Mouse (Mus musculus): Measurements from ENCODE around the gene Slc38a3. TPM values are rescaled to one million over a fixed set of nuclear protein-coding genes. Genes with fewer than 3 reads are reported as not detected.
A peak's percentile ranks its signal among the peaks of the same experiment; 100 is the strongest.

Gene Slc38a3
- polyA plus RNA-seq, 1 experiment: not detected

DNA sequence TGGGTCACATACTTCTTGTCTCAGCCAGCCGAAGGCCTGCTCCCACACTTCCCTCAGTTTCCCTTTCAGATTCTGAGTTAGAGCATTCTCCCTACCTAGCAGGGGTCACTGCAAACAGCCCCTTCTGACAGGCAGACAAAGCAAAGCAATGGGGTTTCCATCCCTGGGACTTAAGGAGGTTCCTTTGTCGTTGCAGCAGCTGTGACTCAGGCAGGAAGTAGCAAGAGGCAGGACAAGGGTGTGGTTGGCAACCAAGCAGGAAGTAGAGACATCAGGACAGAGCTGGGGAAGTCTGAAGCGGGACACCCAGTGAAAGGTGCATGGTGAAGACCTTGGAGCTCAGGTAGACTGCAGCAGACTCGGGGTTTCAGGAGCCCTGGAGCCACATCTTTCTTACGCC is 44.8 kb downstream of the Slc38a3 start:
- peaks cover 50% of the 10 kb centered on the region for H3K4me1 ChIP-seq (ENCODE audit: control insufficient read depth, insufficient read depth, low read length)
- TF ChIP-seq POLR2A (IDR thresholded peaks at IDR 0.05; ENCODE audit: insufficient read depth, low read depth, low read length) (no peak), CTCF (IDR thresholded peaks at IDR 0.05; ENCODE audit: insufficient read depth, low read depth, low read length) (no peak)
- WGBS: 65% methylated on average over 5 of the region's 5 CpGs

DNA sequence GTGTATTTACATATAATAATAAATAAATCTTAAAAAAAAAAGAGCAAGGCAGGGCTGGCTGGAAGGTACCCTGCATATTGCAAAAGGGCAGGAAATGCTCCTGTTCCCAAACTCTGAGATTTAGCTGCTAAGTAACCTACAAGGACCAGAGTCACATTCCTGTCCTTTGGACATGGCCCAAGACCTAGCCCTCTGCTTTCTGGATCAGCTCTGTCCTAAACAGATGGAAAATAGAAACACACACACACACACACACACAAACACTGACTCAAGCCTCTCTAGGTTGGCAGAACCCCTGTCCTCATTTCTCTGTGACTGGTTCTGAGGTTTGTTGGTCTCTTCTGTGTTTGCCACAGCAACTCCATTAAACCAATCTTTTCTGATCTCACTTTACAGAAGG is 48.4 kb downstream of the Slc38a3 start:
- Histone ChIP-seq H3K4me1 (ENCODE audit: control insufficient read depth, insufficient read depth, low read length) (peaks cover 26% of the 10 kb centered on the region), H3K27ac (ENCODE audit: insufficient read depth, low read depth, low read length) (no peak overlapping the region), H3K4me3 (ENCODE audit: insufficient read depth, low read depth, low read length) (no peak overlapping the region)
- no peak for TF ChIP-seq POLR2A (IDR thresholded peaks at IDR 0.05; ENCODE audit: insufficient read depth, low read depth, low read length)
- TF ChIP-seq CTCF (IDR thresholded peaks at IDR 0.05; ENCODE audit: insufficient read depth, low read depth, low read length): no peak

More for the DNA sequence above, 44.8 kb downstream of the Slc38a3 start:
- Histone ChIP-seq H3K4me3 (ENCODE audit: insufficient read depth, low read depth, low read length) (no peak overlapping the region), H3K27ac (ENCODE audit: insufficient read depth, low read depth, low read length) (peak overlapping the region; percentile 34; the same call in 1 of the 2 replicates)

DNA sequence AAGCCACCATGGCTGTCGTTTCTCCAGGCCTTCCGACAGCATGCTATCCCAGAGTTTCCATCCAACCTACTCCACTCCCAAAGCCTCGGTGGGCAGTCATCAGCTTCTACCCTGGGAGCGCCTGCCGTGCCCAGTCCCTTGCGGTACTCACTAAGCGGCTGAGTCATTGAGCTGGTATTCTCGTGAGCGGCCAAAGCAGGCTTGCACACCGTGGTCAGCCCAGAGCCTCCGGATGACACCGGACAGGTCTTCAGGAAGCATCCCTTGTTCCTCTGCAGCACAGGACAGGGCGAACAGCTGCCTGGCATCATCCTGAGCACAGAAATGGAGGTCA is 49.8 kb downstream of the Slc38a3 start:
- 66% methylated on average over 13 of the region's 13 CpGs for WGBS
- Histone ChIP-seq H3K27ac (ENCODE audit: insufficient read depth, low read depth, low read length) (no peak overlapping the region), H3K4me1 (ENCODE audit: control insufficient read depth, insufficient read depth, low read length) (peaks cover 17% of the 10 kb centered on the region), H3K4me3 (ENCODE audit: insufficient read depth, low read depth, low read length) (no peak overlapping the region)
- no peak for TF ChIP-seq CTCF (IDR thresholded peaks at IDR 0.05; ENCODE audit: insufficient read depth, low read depth, low read length)
- TF ChIP-seq POLR2A (IDR thresholded peaks at IDR 0.05; ENCODE audit: insufficient read depth, low read depth, low read length): no peak

DNA sequence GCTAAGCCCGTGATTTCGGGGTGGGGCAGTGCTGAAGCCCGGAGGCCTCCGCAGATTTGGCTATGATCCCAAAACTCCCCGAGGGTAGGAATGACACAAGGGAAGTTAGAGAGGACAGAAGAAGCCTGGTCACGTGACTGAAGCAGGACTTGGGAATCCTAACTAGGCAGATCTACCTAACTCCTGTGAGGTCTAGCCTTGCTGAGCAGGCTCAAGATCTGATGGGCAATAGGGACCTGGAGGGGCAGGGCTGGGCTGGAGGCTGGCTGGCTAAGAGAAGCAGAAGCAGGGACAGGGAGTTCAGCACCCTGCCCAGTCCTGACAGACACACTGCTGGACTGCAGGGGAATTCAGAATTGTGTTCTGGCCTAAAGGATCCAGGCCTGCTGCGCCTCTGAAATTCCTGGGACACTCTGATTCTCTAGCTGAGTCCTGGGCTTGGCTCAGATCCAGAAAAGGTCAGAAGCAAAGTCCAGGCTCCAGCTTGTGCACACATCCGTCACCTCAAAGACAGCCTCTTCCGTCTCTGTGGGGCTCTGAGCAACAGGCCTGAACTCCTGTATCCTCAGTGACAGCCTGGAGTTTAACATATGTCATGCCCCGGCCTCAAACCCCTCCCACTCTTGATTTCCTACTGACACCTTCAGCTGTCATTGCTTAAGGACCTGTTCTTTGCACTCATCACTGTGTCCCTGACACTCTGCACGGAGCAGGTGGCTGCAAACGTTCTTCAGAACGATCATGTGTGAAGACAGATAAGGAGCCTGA is 50.4 kb downstream of the Slc38a3 start:
- Histone ChIP-seq H3K27ac (ENCODE audit: insufficient read depth, low read depth, low read length) (peak overlapping the region; percentile 41; the same call in 1 of the 2 replicates), H3K4me3 (ENCODE audit: insufficient read depth, low read depth, low read length) (no peak overlapping the region), H3K4me1 (ENCODE audit: control insufficient read depth, insufficient read depth, low read length) (peaks cover 12% of the 10 kb centered on the region; the same call in 1 of the 2 replicates)
- WGBS: 43% methylated on average over 13 of the region's 13 CpGs
- TF ChIP-seq POLR2A (IDR thresholded peaks at IDR 0.05; ENCODE audit: insufficient read depth, low read depth, low read length) (no peak), CTCF (IDR thresholded peaks at IDR 0.05; ENCODE audit: insufficient read depth, low read depth, low read length) (no peak)

DNA sequence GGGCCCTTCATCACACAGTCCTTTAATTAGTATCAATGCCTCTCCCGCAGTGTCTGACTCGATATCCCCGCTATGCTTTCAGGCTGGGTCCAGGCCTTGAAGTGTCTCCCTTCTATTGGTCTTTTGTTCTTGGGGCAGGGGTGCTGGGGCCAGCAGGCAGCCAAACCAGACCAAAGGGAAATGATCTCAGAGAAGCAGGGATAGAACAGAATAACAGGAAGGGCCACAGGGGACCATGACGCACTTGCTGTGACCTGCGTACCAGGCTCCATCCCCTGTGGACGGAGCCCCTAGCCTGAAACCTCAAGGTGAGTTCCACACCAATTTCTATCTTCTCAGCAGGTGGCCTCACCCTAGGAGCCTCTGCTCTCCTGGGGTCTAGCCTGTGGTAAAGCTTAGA is 51.2 kb downstream of the Slc38a3 start:
- Histone ChIP-seq H3K4me3 (ENCODE audit: insufficient read depth, low read depth, low read length) (no peak overlapping the region), H3K4me1 (ENCODE audit: control insufficient read depth, insufficient read depth, low read length) (peaks cover 12% of the 10 kb centered on the region; the same call in 1 of the 2 replicates), H3K27ac (ENCODE audit: insufficient read depth, low read depth, low read length) (peak overlapping the region; percentile 27; the same call in 1 of the 2 replicates)
- TF ChIP-seq POLR2A (IDR thresholded peaks at IDR 0.05; ENCODE audit: insufficient read depth, low read depth, low read length) (no peak), CTCF (IDR thresholded peaks at IDR 0.05; ENCODE audit: insufficient read depth, low read depth, low read length) (no peak)
- 79% methylated on average over 6 of the region's 6 CpGs for WGBS

DNA sequence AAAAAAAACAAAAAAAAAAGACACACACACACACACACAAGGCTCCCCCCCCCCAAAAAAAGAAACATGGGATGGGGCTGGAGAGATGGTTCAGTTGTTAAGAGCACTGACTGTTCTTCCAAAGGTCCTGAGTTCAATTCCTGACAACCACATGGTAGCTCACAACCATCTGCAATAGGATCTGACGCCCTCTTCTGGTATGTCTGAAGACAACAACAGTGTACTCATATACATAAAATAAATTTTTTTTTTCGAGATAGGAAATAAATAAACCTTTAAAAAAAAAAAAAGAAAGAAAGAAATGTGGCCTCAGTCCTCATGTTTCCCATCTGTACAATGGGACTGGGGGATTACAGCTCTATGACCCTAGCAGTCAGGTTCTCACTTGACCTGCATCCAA is 51.9 kb downstream of the Slc38a3 start:
- no peak overlapping the region for H3K27ac ChIP-seq (ENCODE audit: insufficient read depth, low read depth, low read length)
- H3K4me3 ChIP-seq (ENCODE audit: insufficient read depth, low read depth, low read length): no peak overlapping the region
- peaks cover 14% of the 10 kb centered on the region; the same call in 1 of the 2 replicates for H3K4me1 ChIP-seq (ENCODE audit: control insufficient read depth, insufficient read depth, low read length)
- no peak for TF ChIP-seq CTCF (IDR thresholded peaks at IDR 0.05; ENCODE audit: insufficient read depth, low read depth, low read length)
- WGBS: 75% methylated on average over 2 of the region's 2 CpGs

DNA sequence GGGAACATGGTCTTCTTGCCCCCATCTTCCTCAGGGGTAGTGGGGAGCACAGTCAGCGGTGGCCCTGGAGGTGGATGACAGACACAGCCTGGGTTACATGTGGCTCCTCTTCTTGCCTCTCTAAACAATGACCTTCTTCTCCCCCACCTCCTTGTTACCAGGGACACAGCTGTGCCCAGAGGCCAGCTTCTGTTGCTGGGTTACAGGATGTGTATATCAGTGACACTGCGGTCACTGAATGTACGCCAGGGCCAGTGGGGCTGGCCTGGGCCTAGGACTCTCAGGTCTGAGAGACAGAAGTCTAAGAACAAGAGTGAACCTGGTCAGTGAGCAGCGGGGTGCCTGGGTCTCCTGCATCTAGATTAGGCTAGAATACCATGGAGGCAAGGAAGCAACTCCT is 54.3 kb downstream of the Slc38a3 start:
- WGBS: 76% methylated on average over 4 of the region's 4 CpGs
- Histone ChIP-seq H3K4me3 (ENCODE audit: insufficient read depth, low read depth, low read length) (no peak overlapping the region), H3K4me1 (ENCODE audit: control insufficient read depth, insufficient read depth, low read length) (peaks cover 26% of the 10 kb centered on the region), H3K27ac (ENCODE audit: insufficient read depth, low read depth, low read length) (no peak overlapping the region)
- TF ChIP-seq CTCF (IDR thresholded peaks at IDR 0.05; ENCODE audit: insufficient read depth, low read depth, low read length) (no peak), POLR2A (IDR thresholded peaks at IDR 0.05; ENCODE audit: insufficient read depth, low read depth, low read length) (no peak)

DNA sequence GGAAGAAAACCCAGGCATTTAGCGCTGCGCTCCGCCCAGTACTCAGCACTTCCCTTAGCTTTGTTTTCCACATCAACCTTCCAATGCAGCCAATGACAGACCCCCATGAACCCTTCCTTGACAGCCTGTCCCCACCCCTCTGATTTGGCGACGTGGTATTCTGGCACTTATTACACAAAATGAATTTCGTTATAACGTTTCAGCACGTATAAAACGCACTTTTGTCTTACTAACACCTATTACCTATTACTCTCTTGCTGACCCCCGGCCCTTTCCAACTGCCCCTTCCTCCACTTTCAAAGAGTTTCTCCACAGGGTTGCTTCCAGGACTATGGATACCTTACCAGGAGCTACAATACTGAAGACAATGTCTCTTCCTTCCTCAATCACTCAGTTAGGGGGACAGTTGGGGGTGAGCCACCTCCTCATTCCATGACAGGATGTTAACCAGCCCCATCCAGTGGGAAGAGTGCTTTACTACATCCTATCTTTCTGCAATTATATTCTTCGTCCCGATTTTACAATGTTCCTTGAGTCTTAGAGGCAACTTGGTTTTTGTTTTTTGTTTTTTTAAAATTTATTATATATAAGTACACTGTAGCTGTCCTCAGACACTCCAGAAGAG is 56.3 kb downstream of the Slc38a3 start:
- H3K4me1 ChIP-seq (ENCODE audit: control insufficient read depth, insufficient read depth, low read length): peaks cover 15% of the 10 kb centered on the region
- no peak for TF ChIP-seq POLR2A (IDR thresholded peaks at IDR 0.05; ENCODE audit: insufficient read depth, low read depth, low read length)
- TF ChIP-seq CTCF (IDR thresholded peaks at IDR 0.05; ENCODE audit: insufficient read depth, low read depth, low read length): no peak; the same call in 1 of the 2 replicates
- peak overlapping the region; percentile 38 for H3K4me3 ChIP-seq (ENCODE audit: insufficient read depth, low read depth, low read length)
- 5% methylated on average over 12 of the region's 12 CpGs for WGBS
- peak overlapping the region; percentile 76 for H3K27ac ChIP-seq (ENCODE audit: insufficient read depth, low read depth, low read length)

DNA sequence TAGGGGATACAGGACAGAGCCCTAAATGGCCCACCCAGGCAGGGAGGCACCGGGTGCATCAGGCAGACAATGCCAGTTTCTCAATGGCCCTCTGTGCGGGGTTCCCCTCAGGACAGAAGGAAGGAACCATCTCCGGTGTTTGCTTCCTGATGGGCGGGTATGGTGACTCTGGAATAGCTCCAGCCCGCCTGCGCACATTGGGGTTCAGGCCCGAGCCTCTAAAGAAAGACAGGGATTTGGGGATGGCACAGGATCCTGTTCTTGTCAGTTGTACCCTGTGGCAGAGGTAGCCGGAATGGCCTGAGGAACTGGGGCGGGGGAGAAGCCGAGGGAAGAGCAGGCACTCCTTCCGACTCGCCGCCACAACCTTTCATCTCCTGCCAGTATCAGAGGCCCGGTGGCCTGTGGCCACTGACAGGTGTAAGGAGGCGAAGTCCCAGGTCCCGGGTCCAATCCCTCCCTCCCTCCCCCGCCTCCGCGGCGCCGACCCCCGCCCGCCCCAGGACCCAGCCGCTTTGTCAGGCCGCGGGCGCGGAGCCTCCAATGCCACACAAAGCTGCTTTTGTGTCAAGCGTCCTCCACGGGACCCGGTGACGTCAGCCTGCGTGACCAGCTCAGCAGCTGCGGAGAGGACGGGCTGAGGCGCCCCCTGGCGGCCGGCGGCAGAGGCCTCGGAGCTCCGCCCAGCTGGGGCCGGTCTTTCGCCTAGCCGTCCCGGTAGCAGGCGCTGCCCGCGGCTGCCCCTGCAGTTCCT is 57.0 kb downstream of the Slc38a3 start:
- TF ChIP-seq POLR2A (IDR thresholded peaks at IDR 0.05; ENCODE audit: insufficient read depth, low read depth, low read length): peak; percentile 76
- TF ChIP-seq CTCF (IDR thresholded peaks at IDR 0.05; ENCODE audit: insufficient read depth, low read depth, low read length): peak; percentile 97
- WGBS: under 1% methylated on average over 48 of the region's 48 CpGs

More for the DNA sequence above, 57.0 kb downstream of the Slc38a3 start:
- Histone ChIP-seq H3K4me3 (ENCODE audit: insufficient read depth, low read depth, low read length) (peak overlapping the region; percentile 48), H3K4me1 (ENCODE audit: control insufficient read depth, insufficient read depth, low read length) (peaks cover 15% of the 10 kb centered on the region), H3K27ac (ENCODE audit: insufficient read depth, low read depth, low read length) (peak overlapping the region; percentile 97)
